Mouse (Mus musculus) spleen, adult 2 months (tissue): ENCODE measurements around the gene Mcm5. TPM values are rescaled to one million over a fixed set of nuclear protein-coding genes. Genes with fewer than 3 reads are reported as not detected.

Source experiments
- DNase-seq, 2 experiments: peaks; one replicate each; pipeline versions ENCODE4 v3.0.0 to v3.0.0-alpha.2; 2012 to 2021; ENCODE audit warnings: low spot score in 2 of 2, low read depth in 1 of 2
- H3K27ac ChIP-seq: fragments of 200-500 bp; 2 replicates; pipeline ENCODE4 v1.5.1; 2012; ENCODE audit warnings: low read length, inconsistent platforms; ENCODE audit not compliant: insufficient read depth
- H3K27me3 ChIP-seq: fragments of 200-500 bp; 2 replicates; pipeline ENCODE4 v1.6.1; 2012; ENCODE audit warnings: mild to moderate bottlenecking, moderate library complexity, low read length, inconsistent platforms; ENCODE audit not compliant: control insufficient read depth, insufficient read depth
- H3K36me3 ChIP-seq: fragments of 200-500 bp; 2 replicates; pipeline ENCODE4 v1.6.1; 2012; ENCODE audit warnings: mild to moderate bottlenecking, low read length, inconsistent platforms; ENCODE audit not compliant: control insufficient read depth, insufficient read depth
- H3K4me1 ChIP-seq: fragments of 200-500 bp; 2 replicates; pipeline ENCODE4 v1.6.1; 2011; ENCODE audit warnings: inconsistent platforms; ENCODE audit not compliant: control insufficient read depth, insufficient read depth, insufficient read length
- H3K4me3 ChIP-seq: fragments of 200-500 bp; 2 replicates; pipeline ENCODE4 v1.5.1; 2011; ENCODE audit warnings: mild to moderate bottlenecking, inconsistent platforms; ENCODE audit not compliant: insufficient read depth, insufficient read length; ENCODE audit errors: extremely low read depth
- CTCF ChIP-seq: fragments of 200-500 bp; IDR thresholded peaks from 2 replicates; pipeline ENCODE4 v1.5.1; 2011; ENCODE audit warnings: mild to moderate bottlenecking, inconsistent platforms; ENCODE audit not compliant: insufficient read depth, insufficient read length, insufficient replicate concordance; ENCODE audit errors: extremely low read depth
- POLR2A ChIP-seq: fragments of 200-500 bp; IDR thresholded peaks from 2 replicates; pipeline ENCODE4 v1.6.1; 2011; ENCODE audit warnings: low read depth, low read length, inconsistent platforms
- WGBS: fragments of 180-500 bp; shearing (Covaris S2); methylation state at CpG from one replicate; pipeline ENCODE4 v1.1.7; 2018; 5-methylcytosine and 5-hydroxymethylcytosine counted together
- polyA plus RNA-seq: library from polyadenylated mRNA; depleted of rRNA; stranded (reverse); fragments of >200 nt; gene quantifications from 2 replicates; pipeline ENCODE4 v1.2.3, GENCODE M21; 2012

Gene Mcm5
- polyA plus RNA-seq, 1 experiment: 34.8 TPM

DNA sequence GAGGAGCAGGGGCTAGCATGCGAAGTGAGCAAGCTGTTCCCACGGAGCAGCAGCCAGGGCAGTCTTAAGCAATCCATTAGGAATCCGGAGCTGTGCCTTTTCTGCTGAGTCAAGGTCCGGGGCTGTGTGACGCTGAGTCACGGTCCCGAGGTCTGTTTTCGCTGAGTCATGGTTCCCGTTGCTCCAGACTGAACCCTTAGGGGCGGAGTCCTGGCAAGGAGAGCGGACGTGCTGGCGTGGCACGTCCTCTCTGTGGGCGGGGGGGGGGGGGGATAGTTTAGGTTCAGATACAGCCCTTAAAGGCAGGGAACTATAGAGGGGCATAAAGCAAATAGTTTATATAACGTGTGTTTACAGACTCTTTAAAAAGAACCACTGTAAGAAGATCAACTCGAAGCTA, 25.5 kb upstream of the Mcm5 start:
- WGBS: 7% methylated on average over 17 of the region's 17 CpGs
- H3K27me3 ChIP-seq: no peaks in the 10 kb centered on the region
- DNase-seq: peak in 1 of 2 experiments; percentile 38
- no peaks in the 10 kb centered on the region for H3K36me3 ChIP-seq
- H3K4me1 ChIP-seq: peaks cover 13% of the 10 kb centered on the region; the same call in 1 of the 2 replicates
- peak overlapping the region; percentile 4; the same call in 1 of the 2 replicates for H3K27ac ChIP-seq
- peak overlapping the region; percentile 4; the same call in 1 of the 2 replicates for H3K4me3 ChIP-seq
- TF ChIP-seq CTCF (no peak), POLR2A (no peak)

DNA sequence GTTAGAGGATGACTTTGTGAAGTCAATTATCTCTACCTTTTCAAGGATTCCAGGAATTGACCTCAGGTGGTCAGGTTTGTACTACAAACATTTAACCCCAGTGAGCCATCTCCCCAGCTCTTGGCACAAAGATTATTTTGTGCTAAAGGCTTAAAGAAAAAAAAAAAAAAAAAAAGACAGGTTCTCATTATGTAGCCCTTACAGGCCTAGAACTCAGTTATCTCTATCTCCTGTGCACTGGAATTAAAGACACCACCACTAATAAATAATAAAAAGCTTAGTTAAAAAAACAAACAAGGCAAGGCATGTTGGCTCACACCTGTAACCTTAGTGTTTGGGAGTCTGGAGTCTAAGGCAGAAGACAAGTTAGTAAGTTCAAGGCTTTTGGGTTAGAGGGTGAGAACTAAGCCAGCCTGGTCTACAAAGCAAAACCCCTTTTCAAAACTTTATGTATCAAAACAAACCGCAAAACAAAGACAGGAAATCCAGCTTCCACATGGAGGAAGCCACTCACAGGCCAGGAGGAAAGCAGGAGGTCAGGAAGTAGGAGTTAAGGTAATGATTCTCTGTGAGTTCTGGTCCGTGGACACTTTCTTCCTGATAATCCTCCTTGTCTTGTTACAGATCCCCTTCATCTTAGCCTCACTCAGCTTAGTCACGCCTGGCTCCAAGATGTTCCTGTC, 24.8 kb upstream of the Mcm5 start:
- no peak for DNase-seq
- TF ChIP-seq CTCF (no peak), POLR2A (no peak)
- 37% methylated on average over 3 of the region's 3 CpGs for WGBS
- Histone ChIP-seq H3K36me3 (no peaks in the 10 kb centered on the region), H3K27ac (no peak overlapping the region), H3K4me3 (no peak overlapping the region), H3K4me1 (peaks cover 15% of the 10 kb centered on the region; the same call in 1 of the 2 replicates), H3K27me3 (no peaks in the 10 kb centered on the region)

DNA sequence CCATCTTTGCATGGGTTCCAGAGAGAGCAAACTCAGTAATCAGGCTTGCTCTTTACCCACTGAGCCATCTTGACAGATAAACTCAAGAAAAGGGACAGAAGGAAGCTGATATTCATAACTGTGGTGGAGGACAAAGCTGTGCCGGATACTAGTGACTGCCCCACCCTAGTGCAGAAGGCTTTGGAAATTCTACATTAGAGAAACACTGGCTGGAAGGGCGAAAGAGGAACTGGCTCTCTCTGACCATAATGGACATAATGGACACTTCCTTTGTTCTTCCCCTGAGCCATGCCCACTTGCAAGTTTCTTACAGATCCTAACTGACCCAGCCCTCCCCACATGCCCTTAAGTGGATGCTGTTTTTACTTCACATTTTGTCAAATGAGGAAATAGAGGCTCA, 23.4 kb upstream of the Mcm5 start:
- Histone ChIP-seq H3K4me3 (no peak overlapping the region), H3K27ac (peak overlapping the region; percentile 3; the same call in 1 of the 2 replicates), H3K36me3 (no peaks in the 10 kb centered on the region), H3K27me3 (no peaks in the 10 kb centered on the region; the same call in 1 of the 2 replicates), H3K4me1 (peaks cover 21% of the 10 kb centered on the region; the same call in 1 of the 2 replicates)
- no peak for DNase-seq
- WGBS: 77% methylated on average over 2 of the region's 2 CpGs
- TF ChIP-seq POLR2A (no peak), CTCF (no peak)

DNA sequence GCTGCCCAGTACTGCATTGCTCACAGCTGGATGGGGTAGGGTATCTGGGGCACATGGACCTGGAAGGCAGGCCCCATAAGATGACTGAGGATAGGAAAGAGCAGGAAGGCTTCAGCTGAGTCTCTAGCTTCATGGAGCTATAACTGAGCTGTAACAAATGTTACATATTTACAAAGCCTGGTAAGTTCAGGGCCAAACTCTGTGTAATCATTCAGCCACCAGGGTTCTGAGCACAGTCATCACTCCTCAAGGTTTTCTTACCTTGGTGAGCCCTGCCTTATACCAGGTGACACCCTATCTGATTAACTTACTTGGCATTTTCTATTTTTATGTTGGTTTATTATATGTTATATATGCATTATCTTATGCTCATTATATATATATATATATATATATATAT, 22.2 kb upstream of the Mcm5 start:
- H3K27ac ChIP-seq: no peak overlapping the region
- DNase-seq: no peak
- peaks cover 12% of the 10 kb centered on the region; the same call in 1 of the 2 replicates for H3K4me1 ChIP-seq
- H3K27me3 ChIP-seq: no peaks in the 10 kb centered on the region; the same call in 1 of the 2 replicates
- no peaks in the 10 kb centered on the region for H3K36me3 ChIP-seq
- TF ChIP-seq CTCF (no peak), POLR2A (no peak)
- no peak overlapping the region for H3K4me3 ChIP-seq

DNA sequence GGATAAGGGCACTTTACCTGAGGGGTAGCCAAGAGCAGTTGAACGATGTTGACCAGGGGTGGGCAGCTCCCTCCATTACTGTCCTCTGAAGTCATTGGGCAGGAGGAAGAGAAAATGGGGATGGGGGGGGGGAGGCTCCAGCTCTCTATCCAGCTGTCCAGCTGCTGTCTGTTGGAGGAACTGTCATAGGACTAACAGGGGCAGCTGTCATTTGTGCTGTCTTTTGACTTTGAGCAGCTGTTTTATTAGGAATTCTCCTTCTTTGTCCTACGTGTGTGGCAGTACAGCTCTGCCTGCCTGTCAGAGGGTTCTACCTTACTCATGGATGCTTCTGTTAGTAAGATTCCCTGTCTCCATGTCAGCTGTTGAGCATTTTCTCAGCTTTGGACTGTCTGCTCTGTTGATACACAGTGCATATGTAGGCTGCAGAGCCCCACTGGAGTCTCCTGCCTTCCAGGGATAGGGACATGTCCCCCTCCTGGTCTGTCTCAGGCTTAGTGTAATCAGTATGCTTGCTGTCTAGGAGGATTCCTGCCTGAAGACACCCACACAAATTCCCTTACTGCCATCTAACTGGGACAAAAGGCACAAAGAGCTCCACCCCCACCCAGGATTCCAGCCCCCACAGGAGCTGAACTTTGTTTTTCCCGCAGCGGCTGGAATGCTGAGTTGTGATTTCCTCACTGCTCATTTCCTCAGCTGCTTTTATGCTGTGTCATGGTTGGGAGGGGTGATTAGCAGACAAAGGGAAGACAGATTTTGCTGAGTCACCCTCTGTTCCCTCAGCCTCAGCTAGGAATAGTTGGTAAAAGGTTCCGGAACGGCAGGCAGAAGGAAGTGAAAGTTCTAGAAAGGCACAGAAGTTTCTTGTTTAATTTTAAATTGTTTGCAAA, 20.1 kb upstream of the Mcm5 start:
- Histone ChIP-seq H3K27ac (no peak overlapping the region), H3K27me3 (no peaks in the 10 kb centered on the region; the same call in 1 of the 2 replicates), H3K4me3 (no peak overlapping the region), H3K4me1 (peaks cover 8% of the 10 kb centered on the region; the same call in 1 of the 2 replicates), H3K36me3 (no peaks in the 10 kb centered on the region)
- WGBS: 13% methylated on average over 6 of the region's 6 CpGs
- TF ChIP-seq POLR2A (no peak), CTCF (no peak)
- peak in 1 of 2 experiments; percentile 19 for DNase-seq

DNA sequence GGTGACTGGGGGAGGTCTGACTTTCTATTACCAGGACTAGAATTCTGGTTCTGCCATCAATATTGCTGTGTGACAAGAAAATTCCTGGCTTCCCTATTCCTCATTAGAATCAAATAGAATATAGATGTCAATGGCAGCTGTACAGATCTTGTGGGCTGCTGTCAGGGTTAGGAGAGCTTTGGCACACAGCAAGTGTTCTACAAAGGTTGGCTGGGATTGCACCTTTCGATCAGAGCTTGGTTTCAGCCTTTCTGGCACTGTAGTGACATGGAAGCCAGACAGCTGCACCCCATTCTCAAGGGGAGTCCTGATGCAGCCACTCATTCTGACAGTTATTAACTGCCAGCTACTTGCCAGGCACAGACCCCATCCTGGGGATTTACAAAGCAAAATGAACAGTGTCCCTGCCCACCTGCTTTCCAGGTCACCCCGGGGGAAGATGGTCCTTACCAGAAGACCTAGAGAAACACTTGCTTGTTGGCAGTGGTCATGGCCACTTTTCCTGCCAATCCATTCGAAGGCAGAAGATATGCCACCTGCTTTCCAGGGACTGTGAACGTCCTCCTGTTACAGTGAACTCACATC, 18.5 kb upstream of the Mcm5 start:
- Histone ChIP-seq H3K27me3 (no peaks in the 10 kb centered on the region; the same call in 1 of the 2 replicates), H3K27ac (no peak overlapping the region), H3K4me3 (no peak overlapping the region), H3K4me1 (peaks cover 8% of the 10 kb centered on the region; the same call in 1 of the 2 replicates), H3K36me3 (no peaks in the 10 kb centered on the region)
- DNase-seq: no peak
- WGBS: 87% methylated on average over 4 of the region's 4 CpGs
- TF ChIP-seq POLR2A: no peak
- TF ChIP-seq CTCF: no peak
